Mouse (Mus musculus): ENCODE results near the gene Nptn.

Nptn gene

GRCm38 (mm10) chr9:58581958-58582540 is at the start of gene Nptn:
Gene Nptn (plus strand): TSS chr9:58582240.
- DNase-seq (ENCODE audit: low spot score): peak; percentile 98

GRCm38 (mm10) chr9:58533322-58533721 is 48.7 kb upstream of the Nptn start:
- no peak for DNase-seq (ENCODE audit: low spot score)

GRCm38 (mm10) chr9:58534766-58535165 is 47.3 kb upstream of the Nptn start:
- DNase-seq (ENCODE audit: low spot score): peak; percentile 32

- no peak for DNase-seq (ENCODE audit: low spot score)
Observed at GRCm38 (mm10) chr9:58535447-58536134, 46.4 kb upstream of the Nptn start.

GRCm38 (mm10) chr9:58537774-58538173 is 44.3 kb upstream of the Nptn start:
- no peak for DNase-seq (ENCODE audit: low spot score)

- DNase-seq (ENCODE audit: low spot score): peak; percentile 51
Observed at GRCm38 (mm10) chr9:58539886-58540285, 42.2 kb upstream of the Nptn start.

GRCm38 (mm10) chr9:58541895-58542338 is 40.1 kb upstream of the Nptn start:
- DNase-seq (ENCODE audit: low spot score): peak; percentile 58

GRCm38 (mm10) chr9:58544879-58545324 is 37.1 kb upstream of the Nptn start:
- DNase-seq (ENCODE audit: low spot score): no peak

GRCm38 (mm10) chr9:58545428-58545827 is 36.6 kb upstream of the Nptn start:
- no peak for DNase-seq (ENCODE audit: low spot score)

GRCm38 (mm10) chr9:58546630-58547360 is 35.2 kb upstream of the Nptn start:
- DNase-seq (ENCODE audit: low spot score): no peak

- DNase-seq (ENCODE audit: low spot score): no peak
Observed at GRCm38 (mm10) chr9:58548897-58549296, 33.1 kb upstream of the Nptn start.

- DNase-seq (ENCODE audit: low spot score): no peak
Observed at GRCm38 (mm10) chr9:58549694-58550093, 32.3 kb upstream of the Nptn start.

- no peak for DNase-seq (ENCODE audit: low spot score)
Observed at GRCm38 (mm10) chr9:58550928-58551327, 31.1 kb upstream of the Nptn start.

GRCm38 (mm10) chr9:58552083-58552482 is 30.0 kb upstream of the Nptn start:
- no peak for DNase-seq (ENCODE audit: low spot score)

GRCm38 (mm10) chr9:58554056-58554907 is 27.8 kb upstream of the Nptn start:
- DNase-seq (ENCODE audit: low spot score): no peak

GRCm38 (mm10) chr9:58554908-58555684 is 26.9 kb upstream of the Nptn start, which contains the start of gene Cd276:
Gene Cd276 (minus strand): TSS chr9:58555437.
- no peak for DNase-seq (ENCODE audit: low spot score)

GRCm38 (mm10) chr9:58555685-58556414 is 26.2 kb upstream of the Nptn start:
- no peak for DNase-seq (ENCODE audit: low spot score)

- no peak for DNase-seq (ENCODE audit: low spot score)
Observed at GRCm38 (mm10) chr9:58556627-58557026, 25.4 kb upstream of the Nptn start.

- no peak for DNase-seq (ENCODE audit: low spot score)
Observed at GRCm38 (mm10) chr9:58557457-58558455, 24.3 kb upstream of the Nptn start.
